21 mouse cellular contexts compared by ENCODE assay signal in the genomic region with DNA sequence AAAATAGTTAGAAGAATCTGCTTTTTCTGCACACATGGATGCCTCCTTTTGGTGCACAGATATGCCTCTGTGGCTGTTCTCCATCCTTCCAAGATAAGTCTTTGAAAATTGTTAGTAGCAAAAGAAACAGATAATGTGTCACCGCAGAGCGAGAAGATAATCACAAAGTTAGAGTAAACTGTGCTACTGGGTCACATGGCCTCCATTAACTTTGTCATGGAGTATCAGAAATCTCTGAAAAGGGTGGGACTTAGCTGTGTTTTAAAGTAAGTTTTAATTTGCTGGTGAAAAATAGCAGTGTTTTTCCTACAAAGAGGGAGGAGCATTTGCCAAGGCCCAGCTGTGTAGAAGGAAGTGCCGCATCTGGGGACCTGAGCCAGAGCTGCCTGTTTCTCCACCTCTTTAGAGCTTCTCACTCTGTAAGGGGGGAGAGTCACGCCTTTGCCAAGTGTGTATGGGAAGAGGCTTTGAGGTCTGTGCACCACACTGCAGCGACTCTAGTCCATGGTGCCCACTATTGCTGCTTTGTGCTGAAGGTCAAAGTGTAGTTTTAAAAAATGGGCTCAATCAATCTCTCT. TPM values are rescaled to one million over a fixed set of nuclear protein-coding genes. Genes with fewer than 3 reads are reported as not detected.
A peak's percentile ranks its signal among the peaks of the same experiment; 100 is the strongest.
DNase-seq lines count a peak whose midpoint lies in the region; ATAC-seq and TF ChIP-seq lines count a peak whose summit lies in the region.
"Had no signal": no experiment of that assay in that cellular context is flagged by ENCODE, and none has a peak within 500 bp of the region (broad histone marks: within the 10 kb centered on the region; RNA-seq: fewer than 3 reads in every experiment).

No protein-coding gene starts in this region.

- TF ChIP-seq CTCF in gastrocnemius, adult 2 months (IDR thresholded peaks at IDR 0.05): no peak
- TF ChIP-seq CTCF in lung, embryonic 14.5 days (IDR thresholded peaks at IDR 0.05; ENCODE audit: low read depth): no peak
- no peak for TF ChIP-seq CTCF in lung, postnatal 0 days (IDR thresholded peaks at IDR 0.05)

- H3K9ac ChIP-seq in heart, embryonic 12.5 days: no peak overlapping the region
- no peak overlapping the region for H3K9ac ChIP-seq in lung, embryonic 14.5 days
- H3K9ac ChIP-seq in lung, postnatal 0 days (replicated peaks; ENCODE audit: low read depth): no peak overlapping the region
- H3K9ac ChIP-seq: forebrain, embryonic 13.5 days; liver, embryonic 12.5 days; lung, embryonic 15.5 days; midbrain, embryonic 15.5 days; neural tube, embryonic 12.5 days had no signal

- H3K9me3 ChIP-seq in heart, embryonic 12.5 days (replicated peaks): no peaks in the 10 kb centered on the region
- no peaks in the 10 kb centered on the region for H3K9me3 ChIP-seq in lung, embryonic 14.5 days (ENCODE audit: low read depth, low read length)
- no peaks in the 10 kb centered on the region for H3K9me3 ChIP-seq in lung, postnatal 0 days (ENCODE audit: low read length)
- H3K9me3 ChIP-seq: forebrain, embryonic 13.5 days; liver, embryonic 12.5 days; lung, embryonic 15.5 days; midbrain, embryonic 15.5 days; neural tube, embryonic 12.5 days had no signal

- no peak for TF ChIP-seq EP300 in lung, postnatal 0 days (IDR thresholded peaks at IDR 0.05)

- no peak for DNase-seq in gastrocnemius, adult 2 months
- no peak for DNase-seq in gastrocnemius, adult 8-10 months (ENCODE audit: low spot score in 2 of 2)
- peak; percentile 26 to 27 for DNase-seq in heart, postnatal 10 days
- peak; percentile 23 for DNase-seq in lung, embryonic 14.5 days
- DNase-seq in lung, postnatal 0 days (ENCODE audit: low spot score): no peak
- no peak for DNase-seq in embryo, embryonic 10.5 days (ENCODE audit: low spot score)
- DNase-seq: adrenal gland, postnatal 10 days; cerebellum, adult 18-20 months; cerebellum, postnatal 25 days; kidney, adult 11 months; right cerebral cortex, postnatal 25 days; spleen, adult 18-20 months had no signal

- H3K27ac ChIP-seq in gastrocnemius, adult 2 months: 0 out of 2 replicates have a peak overlapping the region, but pooled peaks have one; percentile 8
- H3K27ac ChIP-seq in heart, embryonic 12.5 days (ENCODE audit: poor library complexity, severe bottlenecking): no peak overlapping the region
- no peak overlapping the region for H3K27ac ChIP-seq in lung, embryonic 14.5 days (ENCODE audit: low read depth)
- H3K27ac ChIP-seq in lung, postnatal 0 days (ENCODE audit: low read length): no peak overlapping the region
- H3K27ac ChIP-seq: forebrain, embryonic 13.5 days; kidney, postnatal 0 days; layer of hippocampus, adult 2 months; liver, embryonic 12.5 days; lung, embryonic 15.5 days; neural tube, embryonic 12.5 days had no signal

- no peak overlapping the region for H3K4me2 ChIP-seq in heart, embryonic 12.5 days
- H3K4me2 ChIP-seq in lung, embryonic 14.5 days: no peak overlapping the region
- H3K4me2 ChIP-seq in lung, postnatal 0 days (replicated peaks; ENCODE audit: low read depth, low read length): no peak overlapping the region
- H3K4me2 ChIP-seq: forebrain, embryonic 13.5 days; liver, embryonic 12.5 days; lung, embryonic 15.5 days; neural tube, embryonic 12.5 days had no signal

- H3K27me3 ChIP-seq in heart, embryonic 12.5 days (replicated peaks): no peaks in the 10 kb centered on the region
- H3K27me3 ChIP-seq in lung, embryonic 14.5 days (ENCODE audit: insufficient read depth, low read length): no peaks in the 10 kb centered on the region
- H3K27me3 ChIP-seq in lung, postnatal 0 days (replicated peaks; ENCODE audit: insufficient read depth, low read length): no peaks in the 10 kb centered on the region
- H3K27me3 ChIP-seq: forebrain, embryonic 13.5 days; liver, embryonic 12.5 days; lung, embryonic 15.5 days; midbrain, embryonic 15.5 days; neural tube, embryonic 12.5 days had no signal

- peaks cover 11% of the 10 kb centered on the region; the same call in 1 of the 2 replicates for H3K36me3 ChIP-seq in heart, embryonic 12.5 days
- peaks cover 11% of the 10 kb centered on the region for H3K36me3 ChIP-seq in lung, embryonic 14.5 days (ENCODE audit: insufficient read depth)
- no peaks in the 10 kb centered on the region for H3K36me3 ChIP-seq in lung, postnatal 0 days (ENCODE audit: insufficient read depth, low read length)
- H3K36me3 ChIP-seq: lung, embryonic 15.5 days; midbrain, embryonic 15.5 days; neural tube, embryonic 12.5 days had no signal

- intact Hi-C loops in gastrocnemius, adult 2 months (cut with DNase I): loop anchor here (10.0 kb wide), 1 partner anchor 118 kb away; no protein-coding TSS in a partner anchor
- intact Hi-C loops in heart, postnatal 10 days (cut with DNase I): no loop called here

- no peak for ATAC-seq in heart, embryonic 12.5 days (ENCODE audit: insufficient number of reproducible peaks, low FRiP score)
- no peak for ATAC-seq in lung, embryonic 14.5 days (ENCODE audit: insufficient read depth)
- ATAC-seq in lung, postnatal 0 days: no peak
- peak; percentile 34; the same call in 1 of the 2 replicates for ATAC-seq in megakaryocyte progenitor cell, adult 5-6 weeks (replicated peaks; ENCODE audit: poor library complexity)
- ATAC-seq: forebrain, embryonic 13.5 days; liver, embryonic 12.5 days had no signal

- peaks cover 29% of the 10 kb centered on the region for H3K4me1 ChIP-seq in heart, embryonic 12.5 days (replicated peaks)
- H3K4me1 ChIP-seq in lung, embryonic 14.5 days (ENCODE audit: insufficient read depth): peaks cover 4% of the 10 kb centered on the region; the same call in 1 of the 2 replicates
- H3K4me1 ChIP-seq in lung, postnatal 0 days (ENCODE audit: insufficient read depth, low read depth, low read length): no peaks in the 10 kb centered on the region

- 50% methylated on average over 5 of the region's 5 CpGs for WGBS in heart, embryonic 12.5 days
- 53% methylated on average over 5 of the region's 5 CpGs for WGBS in lung, embryonic 14.5 days
- WGBS in lung, postnatal 0 days: 66% methylated on average over 5 of the region's 5 CpGs

- no peak overlapping the region for H3K4me3 ChIP-seq in gastrocnemius, adult 2 months
- no peak overlapping the region for H3K4me3 ChIP-seq in heart, embryonic 12.5 days
- H3K4me3 ChIP-seq in lung, embryonic 14.5 days (ENCODE audit: low read depth, low read length): no peak overlapping the region
- no peak overlapping the region for H3K4me3 ChIP-seq in lung, postnatal 0 days (ENCODE audit: low read depth, low read length)
- H3K4me3 ChIP-seq: forebrain, embryonic 13.5 days; layer of hippocampus, adult 2 months; liver, embryonic 12.5 days; lung, embryonic 15.5 days; midbrain, embryonic 15.5 days; neural tube, embryonic 12.5 days had no signal

RNA-seq across cellular contexts. Expression of gene Eri3, which starts 7.0 kb away (rescaled TPM):
- total RNA-seq in gastrocnemius, adult 2 months (2021): 100 to 1,000 TPM in 1 of 2 experiments, 10 to 100 TPM in 1; 97.4 to 101 TPM
- total RNA-seq in gastrocnemius, adult 8-10 months (2022): 100 to 1,000 TPM; 104 to 131 (median 119) TPM
- 10 to 100 TPM; 75.4 to 92.8 TPM for total RNA-seq in heart, postnatal 10 days (2021)
- polyA plus RNA-seq in heart, embryonic 12.5 days (2016; fragmentation: Nextera tagmentation; extraction: Ambion mirVana): 116 and 119 TPM in 2 replicates
- 159 and 173 TPM in 2 replicates for polyA plus RNA-seq in lung, embryonic 14.5 days (2014; fragmentation: Nextera tagmentation; extraction: Ambion mirVana)
- 75.1 and 79.3 TPM in 2 replicates for polyA plus RNA-seq in lung, postnatal 0 days (2015; fragmentation: Nextera tagmentation; extraction: Ambion mirVana)
- total RNA-seq in megakaryocyte progenitor cell, adult 5-6 weeks (2015): 60.4 and 75.6 TPM in 2 replicates
- 26.9 and 36.0 TPM in 2 replicates for total RNA-seq in megakaryocyte progenitor cell, adult 5-6 weeks (2017)

Comparison
In these comparisons a context has a peak if more than half of its experiments do, and no peak if none do; other contexts are left out.
1. DNase-seq: peak in heart, postnatal 10 days (2 of 2) and lung, embryonic 14.5 days (single experiment); none in gastrocnemius, adult 2 months (single experiment), gastrocnemius, adult 8-10 months (0 of 2), lung, postnatal 0 days (single experiment) and embryo, embryonic 10.5 days (single experiment).